Mouse (Mus musculus): ENCODE measurements around the gene Vmn1r221.
"Not testable (repeated sequence)": the region's sequence is repeated elsewhere in the genome, so short reads cannot be mapped to it uniquely, and the experiment has no call there.

The Vmn1r221 gene

DNA sequence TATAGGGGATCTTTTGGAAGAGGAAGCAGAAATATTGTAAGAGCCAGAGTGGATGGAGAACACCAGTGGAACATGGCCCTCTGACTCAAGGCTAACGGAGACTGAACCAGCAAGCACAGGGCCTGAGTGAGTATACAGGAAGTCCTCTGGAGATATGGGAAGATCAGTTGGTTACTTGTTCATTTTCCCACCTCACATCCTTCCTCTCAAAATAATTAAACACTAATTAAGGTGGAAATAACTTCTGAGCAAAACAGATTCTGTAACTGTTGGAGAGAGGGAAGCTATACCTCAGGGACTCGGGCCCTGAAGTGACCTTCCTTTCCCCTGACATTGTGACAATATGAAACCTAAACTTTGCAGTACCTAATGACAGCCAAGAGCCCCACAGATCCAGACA is at the start of gene Vmn1r221:
Gene Vmn1r221, plus strand, starts transcription at position 301 of the 400 bp plus-strand sequence.
- not testable (repeated sequence) for DNase-seq

DNA sequence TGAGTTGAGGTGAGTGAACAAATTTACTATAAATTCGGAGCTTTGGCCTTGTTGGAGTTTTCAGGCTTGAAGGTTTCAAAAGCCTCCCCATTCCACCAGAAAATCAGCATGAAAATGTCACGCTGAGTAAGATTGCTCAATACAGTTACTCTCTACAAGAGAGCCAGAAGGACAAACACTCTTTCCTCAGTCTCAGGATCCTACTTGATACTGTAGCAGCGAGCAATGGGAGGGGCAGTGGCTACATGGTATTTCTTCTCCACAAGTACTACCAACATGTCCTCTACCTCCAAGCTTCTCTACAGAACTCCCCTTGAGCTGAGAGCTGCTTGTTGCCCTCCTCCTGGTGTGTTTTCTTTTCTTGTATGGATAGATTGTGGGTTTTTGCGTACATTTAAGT is 47.5 kb upstream of the Vmn1r221 start:
- not testable (repeated sequence) for DNase-seq

DNA sequence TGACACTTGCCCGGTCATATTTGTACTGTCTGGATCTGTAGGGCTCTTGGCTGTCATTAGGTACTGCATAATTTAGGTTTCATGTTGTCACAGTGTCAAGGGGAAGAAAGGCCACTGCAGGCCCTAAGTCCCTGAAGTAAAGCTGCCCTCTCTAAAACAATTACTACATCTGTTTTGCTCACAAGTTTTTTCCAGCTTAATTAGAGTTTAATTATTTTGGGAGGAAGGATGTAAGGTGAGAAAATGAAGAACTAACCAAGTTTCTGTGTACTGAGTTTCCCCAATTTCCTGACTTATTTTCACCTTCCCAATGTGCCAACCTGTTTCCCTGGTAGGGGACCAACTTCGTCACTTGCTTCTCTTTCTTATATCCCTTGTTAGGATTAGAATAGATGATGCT is 26.1 kb upstream of the Vmn1r221 start, which contains the start of gene Vmn1r220:
Gene Vmn1r220, minus strand, starts transcription at position 101 of the 400 bp plus-strand sequence.
- no peak for DNase-seq

DNA sequence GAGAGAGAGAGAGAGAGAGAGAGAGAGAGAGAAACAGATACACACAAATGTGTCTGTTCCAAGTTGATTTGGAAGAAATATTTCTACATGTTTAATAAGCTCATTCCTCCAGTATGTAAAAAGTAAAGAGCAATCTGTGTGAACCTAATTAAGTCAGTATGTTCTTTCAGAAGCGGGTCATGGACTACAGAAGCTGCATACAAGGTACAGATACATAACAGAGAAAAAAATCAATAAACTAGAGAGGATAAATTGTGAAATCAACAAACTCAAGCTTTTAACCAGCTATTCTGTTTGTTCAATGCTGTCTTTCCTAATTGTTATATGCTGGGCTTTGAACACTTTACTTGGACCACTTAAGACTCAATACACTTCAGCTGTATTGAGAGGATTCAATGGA is 10.0 kb upstream of the Vmn1r221 start:
- not testable (repeated sequence) for DNase-seq

DNA sequence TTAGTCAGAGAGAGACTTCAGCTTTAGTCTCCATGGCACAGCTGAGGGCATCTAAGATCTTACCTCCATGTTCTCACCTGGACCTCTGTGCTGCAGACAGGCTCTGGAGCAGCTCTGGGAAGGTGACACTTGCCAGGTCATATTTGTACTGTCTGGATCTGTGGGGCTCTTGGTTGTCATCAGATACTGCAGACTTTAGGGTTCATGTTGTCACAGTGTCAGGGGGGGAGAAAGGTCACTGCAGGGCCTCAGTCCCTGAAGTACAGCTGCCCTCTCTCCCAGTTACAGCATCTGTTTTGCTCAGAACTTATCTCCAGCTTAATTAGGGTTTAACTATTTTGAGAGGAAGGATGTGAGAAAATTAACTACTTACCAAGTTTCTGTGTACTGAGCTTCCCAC is 21.9 kb downstream of the Vmn1r221 start, which contains the start of gene Vmn1r222:
Gene Vmn1r222, minus strand, starts transcription at position 101 of the 400 bp plus-strand sequence.
- not testable (repeated sequence) for DNase-seq

DNA sequence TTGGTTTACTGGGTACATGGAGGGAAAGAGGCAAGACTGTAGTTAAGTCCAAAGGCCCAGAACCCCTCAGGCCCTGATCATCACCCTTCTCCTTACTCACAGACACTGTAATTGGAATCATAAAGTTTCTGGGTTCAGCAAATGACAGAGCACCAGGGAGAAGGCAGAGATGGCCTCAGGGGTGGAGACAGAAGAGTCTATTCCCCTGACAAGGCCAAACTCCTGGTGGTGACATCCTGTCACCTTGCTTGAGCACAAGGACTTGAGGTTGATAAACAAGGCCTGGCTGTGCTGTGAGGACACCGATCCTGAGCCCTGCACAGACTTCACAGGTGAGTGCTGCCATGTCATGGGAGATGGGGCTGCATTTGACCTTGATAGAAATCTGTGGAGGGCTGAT is 32.9 kb downstream of the Vmn1r221 start, which contains the start of gene Vmn1r223:
Gene Vmn1r223, plus strand, starts transcription at position 301 of the 400 bp plus-strand sequence.
- not testable (repeated sequence) for DNase-seq

DNA sequence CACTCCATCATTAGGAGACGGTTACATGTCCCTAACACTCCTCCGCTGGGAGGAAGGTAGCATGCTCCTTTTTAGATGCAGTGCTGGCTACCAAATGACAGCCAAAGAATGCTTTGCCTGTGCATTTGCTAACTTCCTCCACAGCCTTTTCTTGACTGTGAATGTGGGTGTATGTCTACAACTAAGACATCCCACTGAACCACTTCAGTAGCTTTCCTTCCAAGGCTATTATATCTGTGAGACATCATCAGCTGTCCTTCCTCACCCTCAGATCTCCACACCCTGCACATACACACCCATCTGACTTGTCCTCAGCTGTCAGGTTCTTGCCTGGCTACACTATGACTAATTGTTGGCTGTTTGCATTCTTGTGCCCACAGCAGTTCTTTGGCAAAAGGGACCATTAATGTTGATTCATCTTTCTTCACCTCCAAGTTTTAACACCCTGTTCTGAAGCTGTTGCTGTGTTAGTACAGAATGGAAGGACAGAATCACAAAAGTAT is 44.7 kb downstream of the Vmn1r221 start:
- DNase-seq, result no peak

DNA sequence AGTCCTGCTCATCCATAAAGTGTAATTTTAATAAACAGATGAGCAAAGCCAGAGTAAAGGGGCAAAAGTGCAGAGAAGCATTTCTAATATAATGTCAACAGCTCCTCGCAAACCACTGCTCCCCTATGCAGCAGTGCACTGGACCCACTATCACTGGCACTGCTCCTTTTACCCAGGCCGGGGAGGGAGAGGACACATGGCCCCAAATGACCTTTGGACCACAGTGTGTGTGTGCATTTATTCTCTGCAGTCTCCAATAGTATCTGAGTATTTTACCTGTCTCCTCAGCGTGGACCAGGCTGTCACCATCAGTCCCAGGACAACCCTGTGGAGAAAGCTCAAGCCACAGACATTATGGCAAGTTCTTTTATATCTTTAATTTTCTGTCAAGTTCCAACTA is 54.7 kb downstream of the Vmn1r221 start:
- not testable (repeated sequence) for DNase-seq

DNA sequence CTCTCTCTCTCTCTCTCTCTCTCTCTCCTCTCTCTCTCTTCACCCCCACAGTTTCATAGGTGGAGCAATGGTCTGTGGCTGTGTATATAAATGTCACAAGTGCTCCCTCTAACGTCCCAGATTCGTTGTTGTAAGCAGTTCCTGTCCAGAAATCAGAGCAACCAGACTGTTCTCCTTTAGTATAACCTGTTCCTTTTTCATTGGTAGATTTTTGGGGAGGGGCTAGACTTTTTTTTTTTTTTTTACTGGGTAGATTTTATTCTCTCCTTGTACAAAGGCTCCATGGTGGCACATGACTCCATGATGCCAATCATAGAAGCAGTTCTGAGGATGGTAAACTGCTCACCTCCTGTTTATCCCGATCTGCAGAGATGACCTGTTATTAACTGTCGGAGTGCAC is 55.2 kb downstream of the Vmn1r221 start:
- DNase-seq, result not testable (repeated sequence)

DNA sequence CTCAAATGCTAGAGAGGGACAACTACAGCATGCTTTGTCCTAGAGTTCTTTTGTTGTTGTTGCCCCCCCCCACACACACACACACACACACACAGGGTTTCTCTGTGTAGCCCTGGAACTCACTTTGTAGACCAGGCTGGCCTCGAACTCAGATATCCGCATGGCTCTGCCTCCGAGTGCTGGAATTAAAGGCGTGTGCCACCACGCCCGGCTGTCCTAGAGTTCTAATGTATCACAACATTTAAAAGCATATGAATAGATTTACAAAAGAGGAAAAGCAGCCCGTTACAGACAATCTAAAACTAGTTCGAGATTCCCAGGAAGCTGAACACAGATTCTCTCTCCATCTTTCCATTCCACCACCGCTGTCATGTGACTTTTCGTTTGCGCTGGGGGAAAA is 55.8 kb downstream of the Vmn1r221 start:
- peak; percentile 37 for DNase-seq

DNA sequence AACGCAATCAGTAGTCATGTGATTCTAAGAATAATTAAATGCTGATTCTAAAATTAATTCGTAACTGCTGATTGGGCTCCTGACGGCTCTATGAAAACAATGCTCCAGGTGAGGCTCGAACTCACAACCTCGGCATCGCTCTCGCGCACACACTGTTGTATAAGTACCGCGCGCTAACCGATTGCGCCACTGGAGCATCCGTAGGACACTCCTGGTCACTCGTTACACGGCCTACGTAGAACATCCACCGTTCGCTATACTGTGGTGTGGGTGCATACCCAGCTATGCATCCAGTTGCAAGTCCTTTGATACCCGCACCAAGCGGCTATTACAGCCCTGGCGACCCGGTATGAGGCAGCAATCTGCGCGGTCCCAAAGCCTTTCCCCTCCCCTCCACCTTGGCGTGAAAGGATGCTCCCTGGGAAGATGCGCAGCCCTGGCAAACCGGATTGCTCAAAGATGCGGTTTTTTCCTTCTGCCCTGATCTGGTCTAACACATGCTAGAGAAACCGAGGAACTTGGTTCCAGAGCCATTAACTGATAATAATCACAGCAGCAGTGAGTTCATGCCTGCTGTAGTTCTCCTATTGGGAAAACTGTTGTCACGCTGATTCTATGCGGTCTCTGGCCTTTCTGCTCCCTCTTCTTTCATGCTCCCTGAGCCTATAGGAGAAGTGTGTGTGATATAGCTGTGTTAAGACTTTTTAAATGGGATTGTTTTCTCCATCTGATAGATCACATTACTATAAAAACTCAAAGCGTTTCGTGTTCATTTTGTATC is 56.6 kb downstream of the Vmn1r221 start:
- DNase-seq, result peak; percentile 61

Measured in right cerebral cortex, postnatal 4 days (tissue).